Mouse (Mus musculus): Measurements from ENCODE around the gene Xcl1.

GRCm38 (mm10) chr1:164926534-164927160, 8.7 kb downstream of the Xcl1 start:
- TF ChIP-seq FLI1 (IDR thresholded peaks at IDR 0.05; ENCODE audit: low read length): no peak
- TF ChIP-seq GATA1 (IDR thresholded peaks at IDR 0.05; ENCODE audit: borderline replicate concordance, low read length): no peak

All from megakaryocyte, embryonic 14.5 days (primary cell).